Mouse (Mus musculus) embryo, embryonic 9.5 days (tissue): ENCODE measurements around the gene Spin2e.
"Not testable (repeated sequence)": the region's sequence is repeated elsewhere in the genome, so short reads cannot be mapped to it uniquely, and the experiment has no call there.

Source experiments
- DNase-seq: peaks from one replicate; pipeline ENCODE4 v3.0.0-alpha.2; 2017; ENCODE audit errors: extremely low spot score

Gene Spin2e

DNA sequence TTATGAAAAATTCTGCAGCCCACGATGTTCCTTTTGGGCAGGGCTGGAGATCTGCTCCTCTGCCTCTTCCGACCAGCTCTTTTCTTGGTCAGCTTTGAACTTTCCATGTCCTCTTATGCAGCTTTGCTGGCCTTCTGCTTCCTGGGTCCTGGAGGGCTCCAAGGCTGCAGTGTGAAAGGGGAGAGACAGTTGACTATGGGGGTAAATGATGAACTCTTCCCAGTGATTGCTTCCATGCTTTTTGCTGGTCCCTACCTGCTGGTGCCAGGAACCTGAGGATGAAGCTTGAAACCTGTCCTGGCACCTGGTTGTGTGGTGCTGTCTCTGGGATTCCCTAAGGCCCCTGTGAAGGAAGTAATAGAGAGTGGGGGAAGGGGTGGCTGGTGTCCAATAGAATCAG is at the start of gene Spin2e:
Gene Spin2e (minus strand): TSS at position 101 of the 400 bp plus-strand sequence.
- not testable (repeated sequence) for DNase-seq

GRCm38 (mm10) chrX:31574183-31574582 is 44.5 kb downstream of the Spin2e start, which contains the start of gene Gm21883:
Gene Gm21883, minus strand, starts transcription at chrX:31574283.
- DNase-seq = not testable (repeated sequence)
